Mouse (Mus musculus): ENCODE measurements around the gene Mybl2. TPM values are rescaled to one million over a fixed set of nuclear protein-coding genes. Genes with fewer than 3 reads are reported as not detected.

The Mybl2 gene
- polyA plus RNA-seq, 1 experiment from 2014 or later, result 10.8 TPM

- no peak overlapping the region for H3K27ac ChIP-seq (replicated peaks in 1 of 2; ENCODE audit: control insufficient read depth in 1 of 2, insufficient read depth in 1 of 2, low read depth in 2 of 2, low read length in 2 of 2)
- H3K36me3 ChIP-seq (ENCODE audit: control insufficient read depth, insufficient read depth, low read length), result peaks cover 56% of the 10 kb centered on the region
- peak overlapping the region; percentile 45 for H3K4me2 ChIP-seq (ENCODE audit: low read length)
- H3K27me3 ChIP-seq (ENCODE audit: control insufficient read depth, insufficient read depth, low read length), result no peaks in the 10 kb centered on the region
- peaks cover 3 to 5% of the 10 kb centered on the region in 2 experiments; a peak in 3 of 4 replicates for H3K4me1 ChIP-seq (ENCODE audit: control insufficient read depth in 2 of 2, insufficient read depth in 2 of 2, low read length in 2 of 2)
- no peak for ATAC-seq (ENCODE audit: insufficient number of reproducible peaks, insufficient read depth, low FRiP score, low read depth)
- no peak overlapping the region for H3K9ac ChIP-seq (ENCODE audit: low read length)
- H3K4me3 ChIP-seq (ENCODE audit: control insufficient read depth in 1 of 2, insufficient read depth in 1 of 2, low read depth in 1 of 2, low read length in 2 of 2), result no peak overlapping the region
- 4% methylated on average over 10 of the region's 10 CpGs for WGBS
- H3K9me3 ChIP-seq (ENCODE audit: control insufficient read depth, low read length), result no peaks in the 10 kb centered on the region
These were observed 6.4 kb upstream of the Mybl2 start for GRCm38 (mm10) chr2:163048125-163048524.

- no peak overlapping the region for H3K27ac ChIP-seq (replicated peaks in 1 of 2; ENCODE audit: control insufficient read depth in 1 of 2, insufficient read depth in 1 of 2, low read depth in 2 of 2, low read length in 2 of 2)
- H3K36me3 ChIP-seq (ENCODE audit: control insufficient read depth, insufficient read depth, low read length), result peaks cover 46% of the 10 kb centered on the region
- peaks cover 5 to 9% of the 10 kb centered on the region in 2 experiments for H3K4me1 ChIP-seq (ENCODE audit: control insufficient read depth in 2 of 2, insufficient read depth in 2 of 2, low read length in 2 of 2)
- H3K27me3 ChIP-seq (ENCODE audit: control insufficient read depth, insufficient read depth, low read length), result no peaks in the 10 kb centered on the region
- H3K9me3 ChIP-seq (ENCODE audit: control insufficient read depth, low read length), result no peaks in the 10 kb centered on the region
- no peak overlapping the region for H3K4me2 ChIP-seq (ENCODE audit: low read length)
- no peak for ATAC-seq (ENCODE audit: insufficient number of reproducible peaks, insufficient read depth, low FRiP score, low read depth)
- no peak overlapping the region for H3K9ac ChIP-seq (ENCODE audit: low read length)
- 88% methylated on average over 2 of the region's 2 CpGs for WGBS
- no peak overlapping the region for H3K4me3 ChIP-seq (ENCODE audit: control insufficient read depth in 1 of 2, insufficient read depth in 1 of 2, low read depth in 1 of 2, low read length in 2 of 2)
These were observed 5.4 kb upstream of the Mybl2 start for GRCm38 (mm10) chr2:163049116-163049515.

DNA sequence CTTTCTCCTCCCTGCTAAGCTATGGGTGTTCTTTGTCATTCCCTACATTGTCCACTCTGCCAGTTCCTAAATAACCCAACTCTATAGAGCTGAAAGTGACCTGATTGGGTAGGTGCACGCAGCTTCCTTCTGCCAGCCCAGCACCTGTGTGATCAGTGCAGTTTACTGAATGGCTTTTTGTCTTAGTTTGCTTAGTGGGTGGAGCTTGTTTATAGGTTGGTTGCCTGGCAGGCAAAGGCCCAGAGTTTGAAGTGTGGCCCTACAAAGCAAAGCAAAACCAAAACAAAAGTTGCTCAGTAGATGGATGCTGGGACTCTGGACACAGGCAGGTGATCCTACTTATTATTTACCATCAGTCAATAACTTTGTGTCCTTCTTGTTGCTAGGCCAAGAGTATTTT, 2.8 kb upstream of the Mybl2 start:
- H3K4me2 ChIP-seq (ENCODE audit: low read length), result no peak overlapping the region
- ATAC-seq (ENCODE audit: insufficient number of reproducible peaks, insufficient read depth, low FRiP score, low read depth), result no peak
- H3K9me3 ChIP-seq (ENCODE audit: control insufficient read depth, low read length), result no peaks in the 10 kb centered on the region
- no peak overlapping the region for H3K9ac ChIP-seq (ENCODE audit: low read length)
- no peak overlapping the region for H3K27ac ChIP-seq (replicated peaks in 1 of 2; ENCODE audit: control insufficient read depth in 1 of 2, insufficient read depth in 1 of 2, low read depth in 2 of 2, low read length in 2 of 2)
- no peak overlapping the region for H3K4me3 ChIP-seq (ENCODE audit: control insufficient read depth in 1 of 2, insufficient read depth in 1 of 2, low read depth in 1 of 2, low read length in 2 of 2)
- WGBS, result 85% methylated on average over 1 of the region's 1 CpGs
- peaks cover 22% of the 10 kb centered on the region for H3K36me3 ChIP-seq (ENCODE audit: control insufficient read depth, insufficient read depth, low read length)
- peaks cover 16 to 25% of the 10 kb centered on the region in 2 experiments for H3K4me1 ChIP-seq (ENCODE audit: control insufficient read depth in 2 of 2, insufficient read depth in 2 of 2, low read length in 2 of 2)
- no peaks in the 10 kb centered on the region for H3K27me3 ChIP-seq (ENCODE audit: control insufficient read depth, insufficient read depth, low read length)

GRCm38 (mm10) chr2:163052101-163052500, 2.4 kb upstream of the Mybl2 start:
- peaks cover 18% of the 10 kb centered on the region for H3K36me3 ChIP-seq (ENCODE audit: control insufficient read depth, insufficient read depth, low read length)
- H3K27me3 ChIP-seq (ENCODE audit: control insufficient read depth, insufficient read depth, low read length), result no peaks in the 10 kb centered on the region
- H3K9me3 ChIP-seq (ENCODE audit: control insufficient read depth, low read length), result no peaks in the 10 kb centered on the region
- no peak overlapping the region for H3K4me3 ChIP-seq (ENCODE audit: control insufficient read depth in 1 of 2, insufficient read depth in 1 of 2, low read depth in 1 of 2, low read length in 2 of 2)
- H3K27ac ChIP-seq (replicated peaks in 1 of 2; ENCODE audit: control insufficient read depth in 1 of 2, insufficient read depth in 1 of 2, low read depth in 2 of 2, low read length in 2 of 2), result no peak overlapping the region
- no peak overlapping the region for H3K4me2 ChIP-seq (ENCODE audit: low read length)
- H3K9ac ChIP-seq (ENCODE audit: low read length), result no peak overlapping the region
- ATAC-seq (ENCODE audit: insufficient number of reproducible peaks, insufficient read depth, low FRiP score, low read depth), result no peak
- H3K4me1 ChIP-seq (ENCODE audit: control insufficient read depth in 2 of 2, insufficient read depth in 2 of 2, low read length in 2 of 2), result peaks cover 17 to 28% of the 10 kb centered on the region in 2 experiments
- 22% methylated on average over 4 of the region's 4 CpGs for WGBS

DNA sequence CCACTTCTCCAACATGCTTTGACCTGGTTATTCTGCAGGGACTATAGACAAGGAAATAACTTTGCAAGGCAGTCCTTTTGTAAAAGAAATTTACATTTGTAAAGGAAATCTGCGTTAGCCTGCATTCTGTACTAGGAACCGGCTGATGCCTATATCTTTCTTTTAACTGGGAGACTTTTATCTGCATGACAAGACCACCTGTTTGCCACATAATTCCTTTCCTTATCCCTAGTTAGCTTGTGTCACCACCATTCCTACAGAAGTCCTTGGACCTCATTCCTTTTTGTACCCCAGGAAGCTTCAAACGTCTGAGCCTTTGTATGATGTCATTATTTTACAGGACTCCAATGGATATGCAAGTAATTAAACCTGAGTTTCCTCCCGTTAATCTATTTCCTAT, 1.7 kb upstream of the Mybl2 start:
- Histone ChIP-seq H3K4me3 (ENCODE audit: control insufficient read depth in 1 of 2, insufficient read depth in 1 of 2, low read depth in 1 of 2, low read length in 2 of 2) (no peak overlapping the region), H3K27me3 (ENCODE audit: control insufficient read depth, insufficient read depth, low read length) (no peaks in the 10 kb centered on the region), H3K9ac (ENCODE audit: low read length) (no peak overlapping the region), H3K27ac (replicated peaks in 1 of 2; ENCODE audit: control insufficient read depth in 1 of 2, insufficient read depth in 1 of 2, low read depth in 2 of 2, low read length in 2 of 2) (no peak overlapping the region), H3K4me2 (ENCODE audit: low read length) (no peak overlapping the region), H3K36me3 (ENCODE audit: control insufficient read depth, insufficient read depth, low read length) (0 out of 2 replicates have a peak, but pooled peaks cover 13% of the 10 kb centered on the region), H3K4me1 (ENCODE audit: control insufficient read depth in 2 of 2, insufficient read depth in 2 of 2, low read length in 2 of 2) (peaks cover 17 to 28% of the 10 kb centered on the region in 2 experiments), H3K9me3 (ENCODE audit: control insufficient read depth, low read length) (no peaks in the 10 kb centered on the region)
- ATAC-seq (ENCODE audit: insufficient number of reproducible peaks, insufficient read depth, low FRiP score, low read depth), result no peak
- 63% methylated on average over 4 of the region's 4 CpGs for WGBS

DNA sequence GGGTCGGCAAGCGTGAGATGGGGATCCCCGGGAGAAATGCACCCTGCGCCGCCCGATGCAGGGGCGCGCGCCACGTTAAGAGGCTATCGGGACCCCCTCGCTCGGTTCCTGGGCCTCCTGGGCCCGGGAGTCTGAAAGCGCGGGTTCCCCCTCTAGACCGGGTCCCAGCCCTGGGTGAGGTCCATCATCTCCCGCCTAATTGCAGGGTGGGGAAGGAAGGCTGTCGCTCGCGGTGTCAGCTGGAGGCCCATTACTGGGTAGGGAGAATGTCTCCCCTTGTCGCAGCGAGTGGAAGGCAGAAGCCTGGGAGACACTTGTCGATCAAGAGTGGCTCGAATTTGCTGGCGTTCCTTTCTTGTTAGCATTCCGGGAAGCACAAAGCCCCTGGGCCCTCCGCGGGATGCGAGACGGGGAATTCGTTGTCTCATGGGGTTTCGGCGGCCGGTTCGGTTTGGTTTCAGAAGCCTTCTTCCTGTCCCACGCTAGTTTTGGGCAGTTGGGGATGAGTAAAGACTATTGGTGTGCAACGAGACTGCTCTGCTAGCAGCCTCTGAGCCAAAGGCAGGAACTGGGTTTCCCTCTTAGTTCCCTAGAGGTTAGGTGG, 506 bp downstream of the Mybl2 start:
- Histone ChIP-seq H3K27ac (replicated peaks in 1 of 2; ENCODE audit: control insufficient read depth in 1 of 2, insufficient read depth in 1 of 2, low read depth in 2 of 2, low read length in 2 of 2) (peak overlapping the region in 1 of 2 experiments; percentile 35; a peak in 2 of 4 replicates), H3K9me3 (ENCODE audit: control insufficient read depth, low read length) (no peaks in the 10 kb centered on the region), H3K4me3 (ENCODE audit: control insufficient read depth in 1 of 2, insufficient read depth in 1 of 2, low read depth in 1 of 2, low read length in 2 of 2) (peak overlapping the region; percentile 64 to 74), H3K36me3 (ENCODE audit: control insufficient read depth, insufficient read depth, low read length) (0 out of 2 replicates have a peak, but pooled peaks cover 6% of the 10 kb centered on the region), H3K4me1 (ENCODE audit: control insufficient read depth in 2 of 2, insufficient read depth in 2 of 2, low read length in 2 of 2) (peaks cover 17 to 28% of the 10 kb centered on the region in 2 experiments), H3K4me2 (ENCODE audit: low read length) (peak overlapping the region; percentile 99), H3K9ac (ENCODE audit: low read length) (peak overlapping the region; percentile 76), H3K27me3 (ENCODE audit: control insufficient read depth, insufficient read depth, low read length) (no peaks in the 10 kb centered on the region)
- no peak for ATAC-seq (ENCODE audit: insufficient number of reproducible peaks, insufficient read depth, low FRiP score, low read depth)
- WGBS, result under 1% methylated on average over 36 of the region's 38 CpGs

DNA sequence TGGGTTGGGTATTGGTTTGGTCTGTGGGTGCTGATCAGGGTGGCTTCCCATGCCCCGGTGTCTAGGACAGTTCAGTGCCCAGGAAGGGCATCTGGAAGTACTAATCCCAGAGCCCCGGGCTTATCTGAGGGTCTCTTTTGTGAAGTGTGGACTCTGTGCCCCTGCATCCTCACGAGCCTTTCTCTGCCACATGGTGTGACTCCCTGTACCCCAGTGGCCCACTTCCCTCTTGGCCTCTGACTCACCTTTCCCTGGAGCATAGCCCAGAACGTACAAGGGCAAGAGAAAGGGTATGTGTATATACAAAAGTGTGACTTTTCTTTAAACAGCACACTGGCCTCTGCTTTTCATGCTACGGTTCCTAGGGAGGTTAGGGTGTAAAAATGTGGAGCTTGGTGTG, 1.2 kb downstream of the Mybl2 start:
- Histone ChIP-seq H3K27ac (replicated peaks in 1 of 2; ENCODE audit: control insufficient read depth in 1 of 2, insufficient read depth in 1 of 2, low read depth in 2 of 2, low read length in 2 of 2) (no peak overlapping the region), H3K4me3 (ENCODE audit: control insufficient read depth in 1 of 2, insufficient read depth in 1 of 2, low read depth in 1 of 2, low read length in 2 of 2) (peak overlapping the region; percentile 64 to 74), H3K4me2 (ENCODE audit: low read length) (peak overlapping the region; percentile 99), H3K9ac (ENCODE audit: low read length) (peak overlapping the region; percentile 76), H3K4me1 (ENCODE audit: control insufficient read depth in 2 of 2, insufficient read depth in 2 of 2, low read length in 2 of 2) (peaks cover 17 to 28% of the 10 kb centered on the region in 2 experiments), H3K36me3 (ENCODE audit: control insufficient read depth, insufficient read depth, low read length) (no peaks in the 10 kb centered on the region), H3K27me3 (ENCODE audit: control insufficient read depth, insufficient read depth, low read length) (no peaks in the 10 kb centered on the region), H3K9me3 (ENCODE audit: control insufficient read depth, low read length) (no peaks in the 10 kb centered on the region)
- ATAC-seq (ENCODE audit: insufficient number of reproducible peaks, insufficient read depth, low FRiP score, low read depth), result no peak
- WGBS, result 12% methylated on average over 5 of the region's 5 CpGs

DNA sequence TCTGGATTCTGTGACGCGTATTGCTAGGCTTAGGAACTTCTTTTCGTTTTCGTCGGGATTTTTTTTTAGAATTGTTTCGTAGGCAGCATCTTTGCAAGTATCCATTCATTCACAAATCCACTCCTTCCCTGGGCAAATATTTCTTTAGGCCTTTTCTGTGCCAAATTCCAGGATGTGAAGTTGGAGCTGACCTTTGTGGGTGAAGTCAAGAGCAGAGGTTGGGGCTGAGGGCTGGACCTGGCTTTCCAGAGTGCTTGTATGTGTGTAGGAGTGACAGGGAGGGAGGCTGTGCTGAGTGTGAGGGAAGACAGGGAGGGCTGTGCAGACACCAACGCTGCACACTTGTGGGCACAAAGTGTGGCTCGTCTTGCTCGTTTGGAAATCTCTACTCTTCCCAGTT, 2.1 kb downstream of the Mybl2 start:
- WGBS, result 72% methylated on average over 9 of the region's 9 CpGs
- Histone ChIP-seq H3K4me1 (ENCODE audit: control insufficient read depth in 2 of 2, insufficient read depth in 2 of 2, low read length in 2 of 2) (peaks cover 17 to 28% of the 10 kb centered on the region in 2 experiments), H3K4me3 (ENCODE audit: control insufficient read depth in 1 of 2, insufficient read depth in 1 of 2, low read depth in 1 of 2, low read length in 2 of 2) (no peak overlapping the region), H3K36me3 (ENCODE audit: control insufficient read depth, insufficient read depth, low read length) (no peaks in the 10 kb centered on the region), H3K4me2 (ENCODE audit: low read length) (no peak overlapping the region), H3K9ac (ENCODE audit: low read length) (no peak overlapping the region), H3K27ac (replicated peaks in 1 of 2; ENCODE audit: control insufficient read depth in 1 of 2, insufficient read depth in 1 of 2, low read depth in 2 of 2, low read length in 2 of 2) (no peak overlapping the region), H3K9me3 (ENCODE audit: control insufficient read depth, low read length) (no peaks in the 10 kb centered on the region), H3K27me3 (ENCODE audit: control insufficient read depth, insufficient read depth, low read length) (no peaks in the 10 kb centered on the region)
- no peak for ATAC-seq (ENCODE audit: insufficient number of reproducible peaks, insufficient read depth, low FRiP score, low read depth)
